Mouse (Mus musculus) CH12.LX (cell line): ENCODE data around the gene Cyp3a13.
"Not testable (repeated sequence)": the region's sequence is repeated elsewhere in the genome, so short reads cannot be mapped to it uniquely, and the experiment has no call there.

ENCODE experiments used
- CTCF ChIP-seq, 2 experiments: IDR thresholded peaks in 1 of 2; conservative IDR thresholded peaks in 1 of 2; 2 replicates each; pipeline ENCODE4 v1.5.1; 2011 to 2012; ENCODE audit warnings: low read depth in 2 of 2, low read length in 2 of 2, improper control_type of control experiment in 1 of 2, inconsistent platforms in 1 of 2, mild to moderate bottlenecking in 1 of 2, moderate library complexity in 1 of 2
- EP300 ChIP-seq: IDR thresholded peaks from 2 replicates; pipeline ENCODE4 v1.6.1; 2011; ENCODE audit warnings: low read length, improper control_type of control experiment
- GABPA ChIP-seq: IDR thresholded peaks from 2 replicates; pipeline ENCODE4 v1.6.1; 2012; ENCODE audit warnings: low read depth, low read length, improper control_type of control experiment, inconsistent platforms; ENCODE audit not compliant: insufficient replicate concordance
- JUND ChIP-seq: conservative IDR thresholded peaks from 2 replicates; pipeline ENCODE4 v1.6.1; 2011; ENCODE audit warnings: low read depth, low read length, improper control_type of control experiment
- POLR2A ChIP-seq: IDR thresholded peaks from 2 replicates; pipeline ENCODE4 v1.6.1; 2011; ENCODE audit warnings: low read depth, mild to moderate bottlenecking, improper control_type of control experiment, low read length
- SMC3 ChIP-seq: IDR thresholded peaks from 2 replicates; pipeline ENCODE4 v1.6.1; 2011; ENCODE audit warnings: low read depth, low read length, improper control_type of control experiment

DNA sequence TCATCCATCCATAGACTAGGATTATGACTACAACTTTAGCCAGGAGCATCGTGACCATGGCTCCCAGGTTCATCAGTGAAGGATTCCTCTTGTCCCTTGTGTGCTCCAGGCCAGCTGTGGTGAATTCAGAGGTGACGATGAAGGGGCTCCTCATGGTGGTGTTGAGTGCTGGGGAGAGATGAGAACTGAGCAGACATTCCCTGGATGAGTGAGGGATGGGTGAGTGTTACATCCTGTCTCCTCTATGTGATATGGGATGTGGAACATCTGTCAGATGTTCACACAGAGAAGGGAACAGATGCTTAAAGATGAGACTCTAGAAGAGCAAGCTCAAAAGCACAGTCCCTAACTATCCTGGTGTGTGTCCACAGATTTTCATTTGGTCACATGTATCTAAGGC is 52.8 kb downstream of the Cyp3a13 start:
- not testable (repeated sequence) for TF ChIP-seq POLR2A; SMC3; EP300; CTCF (conservative IDR thresholded peaks at IDR 0.05 in 1 of 2, IDR thresholded peaks at IDR 0.05 in 1 of 2; ENCODE audit: low read depth in 2 of 2, low read length in 2 of 2); JUND; GABPA
